Mouse (Mus musculus) stomach, embryonic 14.5 days (tissue): ENCODE results near the gene Brd3os. TPM values are rescaled to one million over a fixed set of nuclear protein-coding genes. Genes with fewer than 3 reads are reported as not detected.

Source experiments
- ATAC-seq: fragments of 200-750 bp; cut with Nextera tagmentation; 2 replicates; pipeline ENCODE4 v1.8.0; 2017; ENCODE audit warnings: low read depth, moderate TSS enrichment; ENCODE audit not compliant: insufficient number of reproducible peaks, insufficient read depth, low FRiP score
- H3K27ac ChIP-seq: fragments of 300-500 bp; sonication (generic); 2 replicates; pipeline ENCODE4 v1.5.1; 2014; ENCODE audit warnings: mild to moderate bottlenecking, low read length, moderate library complexity, mixed read lengths
- H3K27me3 ChIP-seq: fragments of 300-500 bp; sonication (generic); 2 replicates; pipeline ENCODE4 v1.6.1; 2014; ENCODE audit warnings: low read length, control low read depth, mixed read lengths; ENCODE audit not compliant: control insufficient read depth, insufficient read depth
- H3K36me3 ChIP-seq: fragments of 300-500 bp; sonication (generic); 2 replicates; pipeline ENCODE4 v1.6.1; 2014; ENCODE audit warnings: mild to moderate bottlenecking, control low read depth, low read length, moderate library complexity, mixed read lengths; ENCODE audit not compliant: control insufficient read depth, insufficient read depth
- H3K4me1 ChIP-seq: fragments of 300-500 bp; sonication (generic); 2 replicates; pipeline ENCODE4 v1.6.1; 2014; ENCODE audit warnings: low read length, control low read depth, mixed read lengths; ENCODE audit not compliant: control insufficient read depth, insufficient read depth
- H3K4me2 ChIP-seq: fragments of 300-500 bp; sonication (generic); replicated peaks from 2 replicates; pipeline ENCODE4 v1.6.1; 2014; ENCODE audit warnings: low read depth, low read length, control low read depth
- H3K4me3 ChIP-seq: fragments of 300-500 bp; sonication (generic); 2 replicates; pipeline ENCODE4 v1.5.1; 2014; ENCODE audit warnings: low read depth, low read length, control low read depth
- H3K9ac ChIP-seq: fragments of 300-500 bp; sonication (generic); replicated peaks from 2 replicates; pipeline ENCODE4 v1.6.1; 2014; ENCODE audit warnings: low read depth, mild to moderate bottlenecking, control low read depth, low read length, moderate library complexity, mixed read lengths
- H3K9me3 ChIP-seq: fragments of 300-500 bp; sonication (generic); 2 replicates; pipeline ENCODE4 v1.6.1; 2016; ENCODE audit warnings: low read depth, low read length, control low read depth; ENCODE audit not compliant: control insufficient read depth
- WGBS: fragments of 180-500 bp; shearing (Covaris S2); extraction: QIAGEN DNeasy Blood & Tissue Kit; methylation state at CpG from one replicate; pipeline ENCODE4 v1.1.7; 2014; 5-methylcytosine and 5-hydroxymethylcytosine counted together
- polyA plus RNA-seq: library from polyadenylated mRNA; unstranded; fragments of >200 nt; fragmentation: Nextera tagmentation; extraction: Ambion mirVana; gene quantifications from 2 replicates; pipeline ENCODE4 v1.2.1, GENCODE M21; 2014

Brd3os gene
- polyA plus RNA-seq, 1 experiment from 2014 or later: 11.5 TPM

- H3K9ac ChIP-seq: peak overlapping the region; percentile 97
- peaks cover 33% of the 10 kb centered on the region for H3K4me1 ChIP-seq
- H3K4me3 ChIP-seq: peak overlapping the region; percentile 100
- ATAC-seq: peak; percentile 99
- WGBS: under 1% methylated on average over 76 of the region's 96 CpGs
- peak overlapping the region; percentile 96 for H3K4me2 ChIP-seq
- peak overlapping the region; percentile 97 for H3K27ac ChIP-seq
- peaks cover 7% of the 10 kb centered on the region; the same call in 1 of the 2 replicates for H3K36me3 ChIP-seq
- no peaks in the 10 kb centered on the region for H3K27me3 ChIP-seq
- no peaks in the 10 kb centered on the region for H3K9me3 ChIP-seq
These were observed 33.6 kb downstream of the Brd3os start for GRCm38 (mm10) chr2:27475495-27476302.

DNA sequence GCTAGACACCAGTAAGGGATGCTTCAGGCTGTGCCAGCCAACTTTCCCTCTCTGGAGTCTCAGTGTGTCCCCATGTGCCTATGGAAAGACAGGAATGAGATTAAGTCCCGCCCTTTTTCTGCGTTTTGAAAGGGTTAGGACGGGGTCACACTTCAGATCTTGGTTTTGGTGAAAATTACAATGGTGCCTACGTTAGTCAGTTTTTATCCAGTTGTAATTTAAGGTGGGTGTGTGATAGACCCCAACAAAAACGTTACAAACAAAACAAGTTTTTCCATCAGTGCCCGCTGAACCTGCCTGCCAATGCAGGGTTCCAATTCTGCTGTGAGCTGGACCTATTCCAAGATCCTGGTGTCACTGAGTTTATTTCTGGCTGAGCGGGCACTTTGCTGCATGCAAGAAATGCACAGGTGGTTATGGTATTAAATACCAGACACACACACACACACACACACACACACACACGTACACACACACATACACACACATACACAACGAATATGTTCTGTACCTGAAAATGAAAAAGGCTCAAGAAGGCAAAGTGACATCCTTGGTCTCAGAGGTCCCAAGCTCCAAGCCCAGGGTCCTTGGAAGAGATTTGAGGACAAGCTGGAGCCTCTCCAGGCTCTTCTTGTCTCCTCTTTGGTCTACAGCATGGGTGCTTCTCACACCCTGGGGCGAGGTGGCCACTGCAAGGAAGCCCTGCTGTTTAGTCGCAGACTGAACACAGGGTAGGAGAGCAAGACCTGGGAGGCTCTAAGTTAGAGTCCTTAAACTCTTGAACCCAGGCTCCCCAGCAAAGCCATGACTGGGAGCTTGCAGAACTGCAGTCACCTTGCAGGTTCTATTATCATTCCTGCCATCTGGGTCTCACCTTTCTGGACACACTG, 34.4 kb downstream of the Brd3os start:
- Histone ChIP-seq H3K9me3 (no peaks in the 10 kb centered on the region), H3K27ac (peak overlapping the region; percentile 93), H3K27me3 (no peaks in the 10 kb centered on the region), H3K9ac (peak overlapping the region; percentile 97), H3K4me3 (peak overlapping the region; percentile 100), H3K4me1 (peaks cover 32% of the 10 kb centered on the region), H3K36me3 (peaks cover 6% of the 10 kb centered on the region; the same call in 1 of the 2 replicates), H3K4me2 (peak overlapping the region; percentile 62)
- 25% methylated on average over 11 of the region's 11 CpGs for WGBS
- no peak for ATAC-seq

GRCm38 (mm10) chr2:27479821-27480220, 37.7 kb downstream of the Brd3os start:
- WGBS: 77% methylated on average over 4 of the region's 4 CpGs
- Histone ChIP-seq H3K9me3 (no peaks in the 10 kb centered on the region), H3K4me2 (no peak overlapping the region), H3K27me3 (no peaks in the 10 kb centered on the region), H3K9ac (no peak overlapping the region), H3K36me3 (no peaks in the 10 kb centered on the region), H3K27ac (no peak overlapping the region), H3K4me3 (no peak overlapping the region), H3K4me1 (peaks cover 6% of the 10 kb centered on the region; the same call in 1 of the 2 replicates)
- ATAC-seq: no peak

- no peak for ATAC-seq
- no peaks in the 10 kb centered on the region for H3K9me3 ChIP-seq
- H3K4me1 ChIP-seq: peaks cover 6% of the 10 kb centered on the region; the same call in 1 of the 2 replicates
- H3K36me3 ChIP-seq: no peaks in the 10 kb centered on the region
- H3K9ac ChIP-seq: no peak overlapping the region
- H3K27ac ChIP-seq: no peak overlapping the region
- H3K4me2 ChIP-seq: no peak overlapping the region
- H3K27me3 ChIP-seq: no peaks in the 10 kb centered on the region
- WGBS: 66% methylated on average over 4 of the region's 4 CpGs
- H3K4me3 ChIP-seq: no peak overlapping the region
These were observed 38.2 kb downstream of the Brd3os start for GRCm38 (mm10) chr2:27480367-27480766.

GRCm38 (mm10) chr2:27482265-27482861, 40.2 kb downstream of the Brd3os start:
- Histone ChIP-seq H3K27ac (no peak overlapping the region), H3K9me3 (no peaks in the 10 kb centered on the region), H3K9ac (no peak overlapping the region), H3K4me1 (no peaks in the 10 kb centered on the region), H3K27me3 (no peaks in the 10 kb centered on the region), H3K4me2 (no peak overlapping the region), H3K4me3 (no peak overlapping the region), H3K36me3 (no peaks in the 10 kb centered on the region)
- no peak for ATAC-seq
- WGBS: 76% methylated on average over 7 of the region's 7 CpGs

GRCm38 (mm10) chr2:27486725-27487124, 44.6 kb downstream of the Brd3os start:
- Histone ChIP-seq H3K9me3 (no peaks in the 10 kb centered on the region), H3K9ac (no peak overlapping the region), H3K4me1 (no peaks in the 10 kb centered on the region), H3K4me2 (no peak overlapping the region), H3K36me3 (no peaks in the 10 kb centered on the region), H3K27ac (no peak overlapping the region), H3K4me3 (no peak overlapping the region), H3K27me3 (no peaks in the 10 kb centered on the region)
- 59% methylated on average over 4 of the region's 4 CpGs for WGBS
- no peak for ATAC-seq

- no peaks in the 10 kb centered on the region for H3K9me3 ChIP-seq
- no peak overlapping the region for H3K27ac ChIP-seq
- no peak for ATAC-seq
- no peaks in the 10 kb centered on the region for H3K4me1 ChIP-seq
- no peaks in the 10 kb centered on the region for H3K36me3 ChIP-seq
- no peak overlapping the region for H3K4me3 ChIP-seq
- H3K27me3 ChIP-seq: no peaks in the 10 kb centered on the region
- 81% methylated on average over 3 of the region's 4 CpGs for WGBS
- H3K9ac ChIP-seq: no peak overlapping the region
- H3K4me2 ChIP-seq: no peak overlapping the region
These were observed 45.4 kb downstream of the Brd3os start for GRCm38 (mm10) chr2:27487336-27488049.

DNA sequence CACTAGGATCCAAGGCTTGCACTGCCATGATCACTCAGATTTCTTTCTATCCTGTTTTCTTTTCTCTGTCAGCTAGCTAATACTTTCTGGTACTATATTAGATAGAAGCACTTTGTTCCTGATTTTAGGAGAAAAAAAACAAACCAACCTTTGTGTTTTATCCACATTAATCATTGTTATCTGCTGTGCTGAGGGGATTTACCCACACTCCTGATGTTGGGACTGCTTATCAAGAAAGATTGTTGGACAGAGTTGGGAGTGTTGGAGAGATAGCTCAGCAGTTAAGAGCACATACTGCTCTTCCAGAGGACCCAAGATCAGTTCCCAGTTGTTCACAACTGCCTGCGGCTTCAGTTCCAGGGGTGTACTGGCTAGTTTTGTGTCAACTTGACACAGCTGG, 46.2 kb downstream of the Brd3os start:
- H3K9ac ChIP-seq: no peak overlapping the region
- 86% methylated on average over 1 of the region's 1 CpGs for WGBS
- no peaks in the 10 kb centered on the region for H3K4me1 ChIP-seq
- no peak overlapping the region for H3K27ac ChIP-seq
- no peaks in the 10 kb centered on the region for H3K9me3 ChIP-seq
- no peak for ATAC-seq
- H3K36me3 ChIP-seq: no peaks in the 10 kb centered on the region
- no peaks in the 10 kb centered on the region for H3K27me3 ChIP-seq
- no peak overlapping the region for H3K4me2 ChIP-seq
- H3K4me3 ChIP-seq: no peak overlapping the region
